Comparison of ENCODE assay signal across 7 mouse cellular contexts in genomic region chr8:3514681-3515247, GRCm38 (mm10). TPM values are rescaled to one million over a fixed set of nuclear protein-coding genes. Genes with fewer than 3 reads are reported as not detected.
A peak's percentile ranks its signal among the peaks of the same experiment; 100 is the strongest.
DNase-seq lines count a peak whose midpoint lies in the region; ATAC-seq and TF ChIP-seq lines count a peak whose summit lies in the region.

No protein-coding gene starts in this region.

- no peaks in the 10 kb centered on the region for H3K9me3 ChIP-seq in lung, embryonic 16.5 days (ENCODE audit: control insufficient read depth, low read length)
- H3K9me3 ChIP-seq in forebrain, embryonic 12.5 days = no peaks in the 10 kb centered on the region
- H3K9me3 ChIP-seq in limb, embryonic 10.5 days (replicated peaks) = no peaks in the 10 kb centered on the region

- no peak for TF ChIP-seq CTCF in small intestine, adult 2 months (IDR thresholded peaks at IDR 0.05; ENCODE audit: extremely low read depth, insufficient read length, insufficient replicate concordance, low read depth, low read length)

- 33% methylated on average over 13 of the region's 13 CpGs for WGBS in lung, embryonic 16.5 days
- 39% methylated on average over 13 of the region's 13 CpGs for WGBS in forebrain, embryonic 12.5 days
- 37% methylated on average over 13 of the region's 13 CpGs for WGBS in limb, embryonic 10.5 days
- 35% methylated on average over 13 of the region's 13 CpGs for WGBS in small intestine, adult 2 months

- no peak for ATAC-seq in lung, embryonic 16.5 days (ENCODE audit: low read depth)
- no peak for ATAC-seq in forebrain, embryonic 12.5 days (ENCODE audit: low FRiP score)

- 0 out of 2 replicates have a peak, but pooled peaks cover 5% of the 10 kb centered on the region for H3K4me1 ChIP-seq in lung, embryonic 16.5 days (replicated peaks; ENCODE audit: control insufficient read depth, insufficient read depth, low read length)
- H3K4me1 ChIP-seq in forebrain, embryonic 12.5 days = peaks cover 6% of the 10 kb centered on the region
- H3K4me1 ChIP-seq in limb, embryonic 10.5 days = peaks cover 27% of the 10 kb centered on the region
- H3K4me1 ChIP-seq in small intestine, adult 2 months (ENCODE audit: control insufficient read depth, insufficient read depth, insufficient read length, low read length) = peaks cover 6% of the 10 kb centered on the region

- H3K4me2 ChIP-seq in lung, embryonic 16.5 days (ENCODE audit: low read depth, low read length) = peak overlapping the region; percentile 97
- peak overlapping the region; percentile 96 for H3K4me2 ChIP-seq in forebrain, embryonic 12.5 days

- peak overlapping the region; percentile 73 for H3K9ac ChIP-seq in lung, embryonic 16.5 days (ENCODE audit: low read length)
- H3K9ac ChIP-seq in forebrain, embryonic 12.5 days = peak overlapping the region; percentile 59; the same call in 1 of the 2 replicates

- TF ChIP-seq POLR2A in small intestine, adult 2 months (IDR thresholded peaks at IDR 0.05; ENCODE audit: low read depth, low read length) = no peak

- no peaks in the 10 kb centered on the region for H3K27me3 ChIP-seq in lung, embryonic 16.5 days (ENCODE audit: control insufficient read depth, insufficient read depth, low read depth, low read length)
- no peaks in the 10 kb centered on the region for H3K27me3 ChIP-seq in forebrain, embryonic 12.5 days
- no peaks in the 10 kb centered on the region for H3K27me3 ChIP-seq in limb, embryonic 10.5 days (ENCODE audit: low read depth, poor library complexity, severe bottlenecking)
- H3K27me3 ChIP-seq in small intestine, adult 2 months (ENCODE audit: control insufficient read depth, insufficient read depth, low read length) = no peaks in the 10 kb centered on the region

- DNase-seq in lung, postnatal 4 days = no peak
- DNase-seq in limb, embryonic 10.5 days (ENCODE audit: low spot score) = no peak
- DNase-seq in adrenal gland, adult 8-10 months = no peak
- DNase-seq in right cerebral cortex, postnatal 4 days = no peak

- peak overlapping the region; percentile 75 for H3K4me3 ChIP-seq in lung, embryonic 16.5 days (ENCODE audit: low read length)
- H3K4me3 ChIP-seq in forebrain, embryonic 12.5 days (replicated peaks) = peak overlapping the region; percentile 50
- peak overlapping the region; percentile 61 for H3K4me3 ChIP-seq in limb, embryonic 10.5 days
- H3K4me3 ChIP-seq in small intestine, adult 2 months (ENCODE audit: low read depth, low read length) = peak overlapping the region; percentile 75

- peaks cover 9% of the 10 kb centered on the region for H3K36me3 ChIP-seq in lung, embryonic 16.5 days (ENCODE audit: control insufficient read depth, insufficient read depth, low read length)
- H3K36me3 ChIP-seq in forebrain, embryonic 12.5 days (replicated peaks) = peaks cover 38% of the 10 kb centered on the region
- peaks cover 46% of the 10 kb centered on the region for H3K36me3 ChIP-seq in limb, embryonic 10.5 days
- no peaks in the 10 kb centered on the region; the same call in 1 of the 2 replicates for H3K36me3 ChIP-seq in small intestine, adult 2 months (ENCODE audit: control insufficient read depth, insufficient read depth, low read length)

- H3K27ac ChIP-seq in lung, embryonic 16.5 days (ENCODE audit: low read length) = no peak overlapping the region
- H3K27ac ChIP-seq in forebrain, embryonic 12.5 days = peak overlapping the region; percentile 57; the same call in 1 of the 2 replicates
- peak overlapping the region; percentile 82 for H3K27ac ChIP-seq in limb, embryonic 10.5 days
- no peak overlapping the region for H3K27ac ChIP-seq in small intestine, adult 2 months (ENCODE audit: insufficient read depth, low read depth, low read length)

RNA-seq across cellular contexts. Expression of gene Pnpla6, which starts 0.4 kb away (rescaled TPM):
- polyA plus RNA-seq in lung, embryonic 16.5 days (2015; fragmentation: Nextera tagmentation; extraction: Ambion mirVana) = 27.3 and 30.9 TPM in 2 replicates
- 22.7 and 24.2 TPM in 2 replicates for polyA plus RNA-seq in forebrain, embryonic 12.5 days (2016; fragmentation: Nextera tagmentation; extraction: Ambion mirVana)
- 17.7 and 21.1 TPM in 2 replicates for polyA plus RNA-seq in limb, embryonic 10.5 days (2016; fragmentation: Nextera tagmentation; extraction: Ambion mirVana)
- 40.3 and 88.6 TPM in 2 replicates for polyA plus RNA-seq in small intestine, adult 2 months (2012; rRNA removed)
- 10 to 100 TPM; 49.3 to 73.9 (median 63.2) TPM for total RNA-seq in adrenal gland, adult 8-10 months (2022)

RNA-seq across cellular contexts. Expression of gene Mcoln1, which starts 14.5 kb away (rescaled TPM):
- polyA plus RNA-seq in lung, embryonic 16.5 days (2015; fragmentation: Nextera tagmentation; extraction: Ambion mirVana) = 48.0 and 53.0 TPM in 2 replicates
- 68.5 and 72.4 TPM in 2 replicates for polyA plus RNA-seq in forebrain, embryonic 12.5 days (2016; fragmentation: Nextera tagmentation; extraction: Ambion mirVana)
- 59.4 and 71.5 TPM in 2 replicates for polyA plus RNA-seq in limb, embryonic 10.5 days (2016; fragmentation: Nextera tagmentation; extraction: Ambion mirVana)
- 123 and 389 TPM in 2 replicates for polyA plus RNA-seq in small intestine, adult 2 months (2012; rRNA removed)
- total RNA-seq in adrenal gland, adult 8-10 months (2022) = 10 to 100 TPM; 45.0 to 82.0 (median 60.3) TPM

RNA-seq across cellular contexts. Expression of gene Zfp358, which starts 21.8 kb away (rescaled TPM):
- 39.1 and 41.8 TPM in 2 replicates for polyA plus RNA-seq in lung, embryonic 16.5 days (2015; fragmentation: Nextera tagmentation; extraction: Ambion mirVana)
- 69.3 and 78.4 TPM in 2 replicates for polyA plus RNA-seq in forebrain, embryonic 12.5 days (2016; fragmentation: Nextera tagmentation; extraction: Ambion mirVana)
- 71.3 and 80.8 TPM in 2 replicates for polyA plus RNA-seq in limb, embryonic 10.5 days (2016; fragmentation: Nextera tagmentation; extraction: Ambion mirVana)
- 20.2 and 40.0 TPM in 2 replicates for polyA plus RNA-seq in small intestine, adult 2 months (2012; rRNA removed)
- total RNA-seq in adrenal gland, adult 8-10 months (2022) = 10 to 100 TPM; 20.6 to 22.9 (median 21.7) TPM

RNA-seq across cellular contexts. Expression of gene Tex45, which starts 44.1 kb away (rescaled TPM):
- not detected in 2 replicates for polyA plus RNA-seq in lung, embryonic 16.5 days (2015; fragmentation: Nextera tagmentation; extraction: Ambion mirVana)
- polyA plus RNA-seq in forebrain, embryonic 12.5 days (2016; fragmentation: Nextera tagmentation; extraction: Ambion mirVana) = not detected in 2 replicates
- not detected in 2 replicates for polyA plus RNA-seq in limb, embryonic 10.5 days (2016; fragmentation: Nextera tagmentation; extraction: Ambion mirVana)
- polyA plus RNA-seq in small intestine, adult 2 months (2012; rRNA removed) = 0.08 and 0.11 TPM in 2 replicates
- total RNA-seq in adrenal gland, adult 8-10 months (2022) = under 1 TPM in 2 of 4 experiments, not detected in 2; 0.28 to 0.46 TPM

RNA-seq across cellular contexts. Expression of gene Pex11g, which starts 47.3 kb away (rescaled TPM):
- polyA plus RNA-seq in lung, embryonic 16.5 days (2015; fragmentation: Nextera tagmentation; extraction: Ambion mirVana) = 9.5 and 11.1 TPM in 2 replicates
- 3.7 and 4.4 TPM in 2 replicates for polyA plus RNA-seq in forebrain, embryonic 12.5 days (2016; fragmentation: Nextera tagmentation; extraction: Ambion mirVana)
- polyA plus RNA-seq in limb, embryonic 10.5 days (2016; fragmentation: Nextera tagmentation; extraction: Ambion mirVana) = 6.3 and 7.6 TPM in 2 replicates
- 9.6 and 13.0 TPM in 2 replicates for polyA plus RNA-seq in small intestine, adult 2 months (2012; rRNA removed)
- total RNA-seq in adrenal gland, adult 8-10 months (2022) = 10 to 100 TPM; 10.4 to 20.2 (median 12.1) TPM

Comparison
In these comparisons a context has a peak if more than half of its experiments do, and no peak if none do; other contexts are left out.
1. H3K27ac ChIP-seq: peak in forebrain, embryonic 12.5 days (single experiment) and limb, embryonic 10.5 days (single experiment); none in lung, embryonic 16.5 days (single experiment) and small intestine, adult 2 months (single experiment).
2. Peak in every context shown above with its lines, with median percentiles within 50 percentile points of each other: H3K4me3 ChIP-seq.